Mouse (Mus musculus) frontal cortex, postnatal 14 days (tissue): ENCODE measurements around the gene Clec4g.

Source experiments
- DNase-seq, 2 experiments: peaks; one replicate each; pipeline ENCODE4 v3.0.0; 2022; ENCODE audit warnings: low spot score in 2 of 2

Clec4g gene

GRCm38 (mm10) chr8:3679236-3679635 is 41.2 kb downstream of the Clec4g start:
- DNase-seq: no peak

GRCm38 (mm10) chr8:3678831-3679230 is 41.6 kb downstream of the Clec4g start:
- no peak for DNase-seq

GRCm38 (mm10) chr8:3676993-3677579 is 43.4 kb downstream of the Clec4g start:
- DNase-seq: no peak

- peak; percentile 88 to 94 for DNase-seq
Measured at GRCm38 (mm10) chr8:3676131-3676992, 44.1 kb downstream of the Clec4g start, which contains the start of gene Trappc5. TSS of gene Trappc5 (plus strand) at chr8:3676299.

GRCm38 (mm10) chr8:3674671-3675070 is 45.8 kb downstream of the Clec4g start:
- DNase-seq: no peak

GRCm38 (mm10) chr8:3671980-3672491 is 48.4 kb downstream of the Clec4g start, which contains the start of gene Fcor:
TSS of gene Fcor (minus strand) at chr8:3672362.
- peak; percentile 75 to 86 for DNase-seq

DNA sequence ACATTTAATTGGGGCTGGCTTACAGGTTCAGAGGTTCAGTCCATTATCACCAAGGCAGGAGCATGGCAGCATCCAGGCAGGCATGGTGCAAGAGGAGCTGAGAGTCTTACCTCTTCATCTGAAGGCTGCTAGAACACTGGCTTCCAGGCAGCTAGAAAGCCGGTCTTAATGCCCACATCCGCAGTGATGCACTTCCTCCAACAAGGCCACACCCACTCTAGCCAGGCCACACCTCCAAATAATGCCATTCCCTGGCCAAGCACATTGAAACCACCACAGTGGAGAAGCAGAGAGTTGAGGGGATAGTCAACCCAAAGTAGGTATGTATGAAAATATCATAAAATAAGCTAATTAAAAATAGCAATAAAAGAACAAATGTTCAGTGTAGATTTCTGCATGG is 50.1 kb downstream of the Clec4g start:
- DNase-seq: no peak

DNA sequence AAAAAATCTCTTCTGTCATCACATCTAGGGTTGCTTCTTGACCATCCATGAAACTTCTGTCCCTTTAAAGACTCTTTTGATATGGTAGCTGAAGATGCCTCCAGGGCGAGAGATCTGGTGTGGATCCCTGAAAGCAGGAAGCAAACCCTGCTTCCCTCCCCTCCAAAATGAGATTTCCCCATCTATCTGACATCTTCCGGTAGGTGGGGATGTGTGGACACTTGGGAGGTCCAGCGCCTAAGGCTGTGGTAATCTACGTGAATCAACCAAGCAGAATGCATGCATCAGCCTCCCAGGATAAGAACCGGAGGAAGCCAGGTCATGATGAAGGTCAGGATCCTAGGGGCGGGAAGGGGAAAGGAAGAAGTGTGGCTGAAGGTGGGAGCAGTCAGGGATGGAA is 54.9 kb downstream of the Clec4g start, which contains the start of gene Mcemp1:
TSS of gene Mcemp1 (plus strand) at position 248 of the 400 bp plus-strand sequence.
- no peak for DNase-seq

DNA sequence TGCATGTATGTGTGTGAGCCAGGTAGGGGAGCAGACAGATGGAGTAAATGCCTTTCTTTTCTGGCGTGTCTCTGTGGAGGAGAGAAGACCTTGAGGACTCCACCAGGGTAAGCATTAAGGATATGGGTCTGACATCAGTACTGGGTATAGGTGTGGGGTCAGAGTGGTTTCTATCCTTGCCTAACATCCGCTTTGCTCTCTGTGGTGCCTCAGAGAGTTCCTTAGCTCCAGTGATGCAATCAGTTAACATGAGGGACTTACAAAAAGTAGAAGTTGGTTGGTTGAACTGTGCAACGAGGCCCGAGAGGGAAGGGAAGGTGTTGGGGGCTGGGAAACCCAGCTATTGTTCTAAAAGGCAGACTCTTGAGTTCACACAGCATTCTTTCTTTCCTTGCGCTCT is 56.0 kb downstream of the Clec4g start:
- DNase-seq: no peak

- no peak for DNase-seq
Measured at GRCm38 (mm10) chr8:3660889-3661288, 59.6 kb downstream of the Clec4g start.
